Mouse (Mus musculus) ovary, adult 18-20 months (tissue): ENCODE measurements around the gene Nrcam.

Experiments
- DNase-seq: peaks from one replicate; pipeline ENCODE4 v3.0.0; 2022; ENCODE audit warnings: low spot score, mixed read lengths

The Nrcam gene

GRCm38 (mm10) chr12:44437046-44437827, 108.6 kb downstream of the Nrcam start:
- DNase-seq: no peak

GRCm38 (mm10) chr12:44438884-44439283, 110.2 kb downstream of the Nrcam start:
- no peak for DNase-seq

- DNase-seq: no peak
Measured at GRCm38 (mm10) chr12:44440230-44440629, 111.5 kb downstream of the Nrcam start.

GRCm38 (mm10) chr12:44450930-44451329, 122.2 kb downstream of the Nrcam start:
- no peak for DNase-seq

- no peak for DNase-seq
Measured at GRCm38 (mm10) chr12:44451742-44452141, 123.1 kb downstream of the Nrcam start.

- DNase-seq: no peak
Measured at GRCm38 (mm10) chr12:44453791-44454190, 125.1 kb downstream of the Nrcam start.

- DNase-seq: no peak
Measured at GRCm38 (mm10) chr12:44457961-44458360, 129.3 kb downstream of the Nrcam start.

- DNase-seq: no peak
Measured at GRCm38 (mm10) chr12:44462436-44462835, 133.8 kb downstream of the Nrcam start.

GRCm38 (mm10) chr12:44462976-44463375, 134.3 kb downstream of the Nrcam start:
- no peak for DNase-seq

- no peak for DNase-seq
Measured at GRCm38 (mm10) chr12:44471073-44471472, 142.4 kb downstream of the Nrcam start.

GRCm38 (mm10) chr12:44475355-44475754, 146.7 kb downstream of the Nrcam start:
- no peak for DNase-seq

- no peak for DNase-seq
Measured at GRCm38 (mm10) chr12:44479260-44480030, 150.8 kb downstream of the Nrcam start.

- DNase-seq: no peak
Measured at GRCm38 (mm10) chr12:44480031-44480419, 151.3 kb downstream of the Nrcam start.

GRCm38 (mm10) chr12:44481415-44481814, 152.7 kb downstream of the Nrcam start:
- DNase-seq: no peak

- DNase-seq: no peak
Measured at GRCm38 (mm10) chr12:44492759-44493479, 164.2 kb downstream of the Nrcam start.

- no peak for DNase-seq
Measured at GRCm38 (mm10) chr12:44497762-44498161, 169.1 kb downstream of the Nrcam start.

- no peak for DNase-seq
Measured at GRCm38 (mm10) chr12:44498872-44499271, 170.2 kb downstream of the Nrcam start.

GRCm38 (mm10) chr12:44501807-44502487, 173.3 kb downstream of the Nrcam start:
- DNase-seq: no peak

- DNase-seq: no peak
Measured at GRCm38 (mm10) chr12:44503737-44504136, 175.1 kb downstream of the Nrcam start.

- DNase-seq: no peak
Measured at GRCm38 (mm10) chr12:44508635-44509034, 179.9 kb downstream of the Nrcam start.

- DNase-seq: no peak
Measured at GRCm38 (mm10) chr12:44509406-44510104, 180.9 kb downstream of the Nrcam start.
